In the genomic region with DNA sequence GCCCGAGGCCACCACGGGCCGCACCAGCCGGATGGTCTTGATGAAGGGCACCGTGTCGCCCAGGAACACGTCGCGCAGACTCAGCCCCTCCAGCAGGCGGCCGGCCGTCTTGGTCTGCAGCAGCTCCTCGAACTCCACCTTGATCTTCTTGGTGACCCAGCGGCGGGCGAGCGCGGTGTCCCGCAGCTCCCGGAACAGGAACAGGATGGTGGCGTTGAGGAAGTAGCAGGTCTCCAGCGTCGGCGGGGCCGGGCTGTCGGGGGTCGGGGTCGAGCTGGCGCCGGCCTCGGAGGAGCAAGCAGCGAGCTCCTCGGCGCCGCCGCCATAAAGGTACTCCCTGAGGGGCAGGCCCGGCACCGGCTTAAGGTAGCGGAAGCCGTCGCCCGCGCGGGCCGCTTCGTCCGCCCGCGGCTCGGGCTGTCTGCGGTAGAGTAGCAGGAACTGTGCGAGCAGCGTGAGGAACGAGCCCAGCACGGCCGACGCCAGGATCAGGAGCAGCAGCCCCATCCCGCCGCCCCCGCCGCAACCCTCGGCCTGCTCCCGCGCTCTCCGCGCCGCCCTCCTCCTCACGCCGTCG, we compare ENCODE assay signal across 8 mouse cellular contexts. TPM values are rescaled to one million over a fixed set of nuclear protein-coding genes. Genes with fewer than 3 reads are reported as not detected.
DNase-seq lines count a peak whose midpoint lies in the region; ATAC-seq and TF ChIP-seq lines count a peak whose summit lies in the region.

No protein-coding gene starts in this region.

- H3K4me1 ChIP-seq in embryonic facial prominence, embryonic 12.5 days, result peaks cover 14% of the 10 kb centered on the region
- peaks cover 55% of the 10 kb centered on the region for H3K4me1 ChIP-seq in liver, embryonic 13.5 days (replicated peaks)
- peaks cover 7% of the 10 kb centered on the region for H3K4me1 ChIP-seq in thymus, adult 2 months (replicated peaks; ENCODE audit: control insufficient read depth, insufficient read depth, low read length)

- TF ChIP-seq CTCF in thymus, adult 2 months (IDR thresholded peaks at IDR 0.05; ENCODE audit: borderline replicate concordance, control insufficient read depth, extremely low read depth, insufficient read depth, low read length, poor library complexity), result no peak

- H3K27me3 ChIP-seq in embryonic facial prominence, embryonic 12.5 days, result no peaks in the 10 kb centered on the region
- H3K27me3 ChIP-seq in liver, embryonic 13.5 days, result no peaks in the 10 kb centered on the region
- H3K27me3 ChIP-seq in thymus, adult 2 months (ENCODE audit: control insufficient read depth, insufficient read depth, low read length), result no peaks in the 10 kb centered on the region

- H3K9ac ChIP-seq in embryonic facial prominence, embryonic 12.5 days, result peak overlapping the region; percentile 95
- H3K9ac ChIP-seq in liver, embryonic 13.5 days, result peak overlapping the region; percentile 99

- WGBS in embryonic facial prominence, embryonic 12.5 days, result under 1% methylated on average over 65 of the region's 70 CpGs
- WGBS in liver, embryonic 13.5 days (ENCODE audit: insufficient replicate concordance), result 2% methylated on average over 69 of the region's 70 CpGs
- WGBS in thymus, adult 2 months, result under 1% methylated on average over 69 of the region's 70 CpGs

- H3K9me3 ChIP-seq in embryonic facial prominence, embryonic 12.5 days, result no peaks in the 10 kb centered on the region
- no peaks in the 10 kb centered on the region for H3K9me3 ChIP-seq in liver, embryonic 13.5 days (replicated peaks)

- peak overlapping the region; percentile 95 for H3K4me3 ChIP-seq in embryonic facial prominence, embryonic 12.5 days
- peak overlapping the region; percentile 95 for H3K4me3 ChIP-seq in liver, embryonic 13.5 days (replicated peaks)
- peak overlapping the region; percentile 85 for H3K4me3 ChIP-seq in thymus, adult 2 months (ENCODE audit: control insufficient read depth, insufficient read depth, low read length)

- peak; percentile 56 for ATAC-seq in embryonic facial prominence, embryonic 12.5 days (ENCODE audit: insufficient number of reproducible peaks, insufficient read depth, low FRiP score, low TSS enrichment)
- ATAC-seq in liver, embryonic 13.5 days (ENCODE audit: low read depth), result peak; percentile 58
- peak; percentile 56 for ATAC-seq in monocyte, adult 5-6 weeks (replicated peaks; ENCODE audit: insufficient number of reproducible peaks, low FRiP score, low TSS enrichment, poor library complexity, severe bottlenecking)

- H3K27ac ChIP-seq in embryonic facial prominence, embryonic 12.5 days, result peak overlapping the region; percentile 91
- peak overlapping the region; percentile 93 for H3K27ac ChIP-seq in liver, embryonic 13.5 days
- peak overlapping the region; percentile 27; the same call in 1 of the 2 replicates for H3K27ac ChIP-seq in thymus, adult 2 months (ENCODE audit: control insufficient read depth, insufficient read depth, low read length)

- no peaks in the 10 kb centered on the region for H3K36me3 ChIP-seq in embryonic facial prominence, embryonic 12.5 days
- H3K36me3 ChIP-seq in liver, embryonic 13.5 days, result peaks cover 4% of the 10 kb centered on the region; the same call in 1 of the 2 replicates
- H3K36me3 ChIP-seq in thymus, adult 2 months (ENCODE audit: control insufficient read depth, insufficient read depth, low read length), result no peaks in the 10 kb centered on the region

- peak; percentile 64 for DNase-seq in 416B (ENCODE audit: low read depth)
- DNase-seq in T-cell, adult 2 months (ENCODE audit: low spot score), result peak; percentile 69
- peak; percentile 38 for DNase-seq in heart, adult 8-10 months (ENCODE audit: low spot score)
- peak; percentile 71 for DNase-seq in kidney, adult 18-20 months
- DNase-seq in liver, embryonic 13.5 days, result peak; percentile 64
- peak; percentile 65 for DNase-seq in thymus, adult 2 months

- 0 out of 2 replicates have a peak, but pooled peaks have one; percentile 31 for TF ChIP-seq POLR2A in thymus, adult 2 months (IDR thresholded peaks at IDR 0.05; ENCODE audit: control insufficient read depth, extremely low read depth, insufficient read depth, low read length, poor library complexity)

- H3K4me2 ChIP-seq in embryonic facial prominence, embryonic 12.5 days (replicated peaks), result peak overlapping the region; percentile 83
- H3K4me2 ChIP-seq in liver, embryonic 13.5 days, result peak overlapping the region; percentile 99

RNA-seq across cellular contexts. Expression of a gene that starts 0.4 kb away (rescaled TPM):
- polyA plus RNA-seq in embryonic facial prominence, embryonic 12.5 days (2016; fragmentation: Nextera tagmentation; extraction: Ambion mirVana), result 17.0 and 18.8 TPM in 2 replicates
- total RNA-seq in heart, adult 8-10 months (2022), result 10 to 100 TPM; 21.7 to 23.3 (median 23.0) TPM
- 3.9 and 4.4 TPM in 2 replicates for polyA plus RNA-seq in liver, embryonic 13.5 days (2015; fragmentation: Nextera tagmentation; extraction: Ambion mirVana)
- 54.7 to 72.0 TPM (median 56.5 TPM) in 3 replicates for total RNA-seq in monocyte, adult 5-6 weeks (2017)
- 14.9 and 19.3 TPM in 2 replicates for polyA plus RNA-seq in thymus, adult 2 months (2012; rRNA removed)

RNA-seq across cellular contexts. Expression of a gene that starts 23.1 kb away (rescaled TPM):
- 5.6 and 24.4 TPM in 2 replicates for polyA plus RNA-seq in embryonic facial prominence, embryonic 12.5 days (2016; fragmentation: Nextera tagmentation; extraction: Ambion mirVana)
- 100 to 1,000 TPM; 215 to 326 (median 253) TPM for total RNA-seq in heart, adult 8-10 months (2022)
- 14.4 and 21.8 TPM in 2 replicates for polyA plus RNA-seq in liver, embryonic 13.5 days (2015; fragmentation: Nextera tagmentation; extraction: Ambion mirVana)
- total RNA-seq in monocyte, adult 5-6 weeks (2017), result 191 to 497 TPM (median 426 TPM) in 3 replicates
- 3,486 and 3,839 TPM in 2 replicates for polyA plus RNA-seq in thymus, adult 2 months (2012; rRNA removed)

Comparison
In these comparisons a context has a peak if more than half of its experiments do, and no peak if none do; other contexts are left out.
1. Peak in every context shown above with its lines: DNase-seq, ATAC-seq, H3K4me3 ChIP-seq and H3K27ac ChIP-seq.
2. H3K27ac ChIP-seq: peak in every context shown above with its lines; median percentile 93 in liver, embryonic 13.5 days; 91 in embryonic facial prominence, embryonic 12.5 days; 27 in thymus, adult 2 months.
3. RNA of a gene that starts 23.1 kb away (polyA plus RNA-seq): 3,486 to 3,839 TPM in thymus, adult 2 months; 14.4 to 21.8 TPM in liver, embryonic 13.5 days and 5.6 to 24.4 TPM in embryonic facial prominence, embryonic 12.5 days; every median in the first group is over 100 times any median in the second.